Mouse (Mus musculus) cortical plate, adult 2 months (tissue): ENCODE measurements around the gene Adam15.

Source experiments
- CTCF ChIP-seq: fragments of 200-500 bp; IDR thresholded peaks from 2 replicates; pipeline ENCODE4 v1.5.1; 2011; ENCODE audit warnings: mild to moderate bottlenecking, control low read depth, low read length; ENCODE audit not compliant: insufficient read depth; ENCODE audit errors: extremely low read depth
- POLR2A ChIP-seq: fragments of 200-500 bp; IDR thresholded peaks from 2 replicates; pipeline ENCODE4 v1.6.1; 2011; ENCODE audit warnings: mild to moderate bottlenecking, low read length, control low read depth; ENCODE audit not compliant: insufficient read depth; ENCODE audit errors: extremely low read depth

GRCm38 (mm10) chr3:89332476-89332875, 17.3 kb downstream of the Adam15 start:
- TF ChIP-seq CTCF (no peak), POLR2A (no peak)
